Mouse (Mus musculus) midbrain, embryonic 14.5 days (tissue): ENCODE results near the gene Olfr875. TPM values are rescaled to one million over a fixed set of nuclear protein-coding genes. Genes with fewer than 3 reads are reported as not detected.

Source experiments
- ATAC-seq: fragments of 200-750 bp; cut with Nextera tagmentation; 2 replicates; pipeline ENCODE4 v1.8.0; 2017; ENCODE audit warnings: moderate number of reproducible peaks, moderate library complexity; ENCODE audit not compliant: low FRiP score, low TSS enrichment
- DNase-seq: peaks from one replicate; pipeline ENCODE4 v3.0.0-alpha.2; 2015
- H3K27ac ChIP-seq: fragments of 300-500 bp; sonication (generic); replicated peaks from 2 replicates; pipeline ENCODE4 v1.5.1; 2014; ENCODE audit warnings: mild to moderate bottlenecking, low read depth, low read length, moderate library complexity
- H3K27me3 ChIP-seq: fragments of 300-500 bp; sonication (generic); 2 replicates; pipeline ENCODE4 v1.6.1; 2014; ENCODE audit warnings: low read length, control low read depth, mixed read lengths; ENCODE audit not compliant: control insufficient read depth, insufficient read depth
- H3K36me3 ChIP-seq: fragments of 300-500 bp; sonication (generic); 2 replicates; pipeline ENCODE4 v1.6.1; 2014; ENCODE audit warnings: low read length, control low read depth; ENCODE audit not compliant: control insufficient read depth, insufficient read depth
- H3K4me1 ChIP-seq: fragments of 300-500 bp; sonication (generic); 2 replicates; pipeline ENCODE4 v1.6.1; 2014; ENCODE audit warnings: mild to moderate bottlenecking, antibody characterized with exemption, low read length, control low read depth; ENCODE audit not compliant: control insufficient read depth, insufficient read depth
- H3K4me2 ChIP-seq: fragments of 300-500 bp; sonication (generic); 2 replicates; pipeline ENCODE4 v1.6.1; 2014; ENCODE audit warnings: mild to moderate bottlenecking, low read length, moderate library complexity
- H3K4me3 ChIP-seq: fragments of 300-500 bp; sonication (generic); replicated peaks from 2 replicates; pipeline ENCODE4 v1.5.1; 2014; ENCODE audit warnings: low read depth, low read length
- H3K9ac ChIP-seq: fragments of 300-500 bp; sonication (generic); replicated peaks from 2 replicates; pipeline ENCODE4 v1.6.1; 2014; ENCODE audit warnings: mild to moderate bottlenecking, low read length, moderate library complexity
- H3K9me3 ChIP-seq: fragments of 300-500 bp; sonication (generic); 2 replicates; pipeline ENCODE4 v1.6.1; 2016; ENCODE audit warnings: low read length, control low read depth, mixed read lengths; ENCODE audit not compliant: control insufficient read depth
- WGBS: fragments of 180-500 bp; shearing (Covaris S2); extraction: QIAGEN DNeasy Blood & Tissue Kit; methylation state at CpG from one replicate; pipeline ENCODE4 v1.1.7; 2014; 5-methylcytosine and 5-hydroxymethylcytosine counted together
- polyA plus RNA-seq: library from polyadenylated mRNA; unstranded; fragments of >200 nt; fragmentation: Nextera tagmentation; extraction: Ambion mirVana; gene quantifications from 2 replicates; pipeline ENCODE4 v1.2.1, GENCODE M21; 2014

Gene Olfr875
- not detected in 2 replicates for polyA plus RNA-seq

DNA sequence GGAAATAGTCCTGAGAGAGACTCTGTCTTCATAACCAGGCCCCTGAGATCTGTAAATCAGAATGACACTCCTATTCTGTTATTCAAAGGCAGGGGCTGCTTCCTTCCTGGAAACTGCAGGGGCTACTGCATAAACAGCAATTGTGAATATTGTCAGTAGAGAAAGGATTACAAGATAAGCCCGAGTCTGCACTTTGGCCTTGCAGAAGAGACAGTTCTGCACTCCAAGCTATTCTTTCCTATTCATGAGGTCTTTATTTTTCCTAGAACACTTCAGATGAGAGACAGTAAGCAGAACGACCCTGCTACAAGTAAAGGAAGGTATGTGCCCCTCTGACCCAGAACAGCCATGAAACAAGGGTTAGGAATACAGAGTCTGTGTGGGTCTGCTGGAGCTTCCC is at the start of gene Olfr875:
Olfr875 (plus strand) TSS at position 99 of the 400 bp plus-strand sequence.
- 11% methylated on average over 2 of the region's 2 CpGs for WGBS
- no peak for DNase-seq

DNA sequence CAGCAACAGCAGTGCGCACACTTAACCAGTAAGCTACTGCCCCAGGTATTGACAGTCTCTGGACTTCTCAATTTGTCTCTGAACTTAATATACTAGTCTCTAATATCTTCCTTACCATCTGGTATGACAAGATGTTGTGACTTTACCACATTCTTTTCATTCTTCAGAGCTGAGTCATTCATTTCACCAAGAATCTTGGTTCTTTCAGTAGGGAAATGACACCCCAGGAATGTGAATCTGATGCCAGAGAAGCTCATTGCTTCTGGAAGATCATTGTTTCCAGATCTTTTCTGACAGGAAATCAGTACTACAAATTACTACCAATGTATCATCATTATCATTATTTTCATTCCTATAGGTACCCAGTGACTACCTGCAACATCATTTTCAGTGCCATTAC is 37.3 kb upstream of the Olfr875 start:
- Histone ChIP-seq H3K4me2 (no peak overlapping the region), H3K4me1 (no peaks in the 10 kb centered on the region), H3K9ac (no peak overlapping the region), H3K4me3 (no peak overlapping the region), H3K27me3 (no peaks in the 10 kb centered on the region), H3K36me3 (no peaks in the 10 kb centered on the region), H3K27ac (no peak overlapping the region), H3K9me3 (no peaks in the 10 kb centered on the region)
- WGBS: 100% methylated on average over 1 of the region's 1 CpGs
- ATAC-seq (no peak), DNase-seq (no peak)

More for the DNA sequence above, at the start of gene Olfr875:
- Histone ChIP-seq H3K27ac (no peak within 1 kb of the TSS), H3K4me2 (no peak within 1 kb of the TSS), H3K9me3 (no peaks in the 10 kb centered on the region), H3K36me3 (no peaks in the 10 kb centered on the region), H3K9ac (no peak within 1 kb of the TSS), H3K4me3 (no peak within 1 kb of the TSS), H3K27me3 (no peaks in the 10 kb centered on the region), H3K4me1 (no peaks in the 10 kb centered on the region)
- ATAC-seq: no peak

DNA sequence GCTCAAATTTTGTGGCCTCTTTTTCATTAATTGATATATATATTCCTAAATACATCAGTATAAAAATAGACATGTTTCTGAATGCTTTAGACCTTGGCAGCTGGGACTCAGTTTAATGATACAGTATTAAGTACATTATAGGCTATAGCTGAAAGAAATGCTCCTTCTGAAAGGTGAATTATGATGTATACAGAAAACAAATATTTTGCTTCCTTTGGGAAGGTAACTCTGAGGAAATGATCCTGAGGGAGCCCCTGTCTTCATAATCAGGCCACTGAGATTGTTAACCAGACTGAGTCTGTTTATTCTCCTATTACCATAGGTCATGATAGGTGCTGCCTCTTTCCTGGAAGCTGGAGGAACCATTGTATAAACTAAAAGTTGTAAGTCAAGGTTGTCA is 26.9 kb upstream of the Olfr875 start, which contains the start of gene Olfr874:
Olfr874 (plus strand) TSS at position 301 of the 400 bp plus-strand sequence.
- no peak within 1 kb of the TSS for H3K27ac ChIP-seq
- H3K36me3 ChIP-seq: no peaks in the 10 kb centered on the region
- H3K4me2 ChIP-seq: no peak within 1 kb of the TSS
- no peak within 1 kb of the TSS for H3K9ac ChIP-seq
- ATAC-seq (no peak), DNase-seq (no peak)
- no peaks in the 10 kb centered on the region for H3K4me1 ChIP-seq
- no peak within 1 kb of the TSS for H3K4me3 ChIP-seq
- H3K27me3 ChIP-seq: no peaks in the 10 kb centered on the region
- no peaks in the 10 kb centered on the region for H3K9me3 ChIP-seq

DNA sequence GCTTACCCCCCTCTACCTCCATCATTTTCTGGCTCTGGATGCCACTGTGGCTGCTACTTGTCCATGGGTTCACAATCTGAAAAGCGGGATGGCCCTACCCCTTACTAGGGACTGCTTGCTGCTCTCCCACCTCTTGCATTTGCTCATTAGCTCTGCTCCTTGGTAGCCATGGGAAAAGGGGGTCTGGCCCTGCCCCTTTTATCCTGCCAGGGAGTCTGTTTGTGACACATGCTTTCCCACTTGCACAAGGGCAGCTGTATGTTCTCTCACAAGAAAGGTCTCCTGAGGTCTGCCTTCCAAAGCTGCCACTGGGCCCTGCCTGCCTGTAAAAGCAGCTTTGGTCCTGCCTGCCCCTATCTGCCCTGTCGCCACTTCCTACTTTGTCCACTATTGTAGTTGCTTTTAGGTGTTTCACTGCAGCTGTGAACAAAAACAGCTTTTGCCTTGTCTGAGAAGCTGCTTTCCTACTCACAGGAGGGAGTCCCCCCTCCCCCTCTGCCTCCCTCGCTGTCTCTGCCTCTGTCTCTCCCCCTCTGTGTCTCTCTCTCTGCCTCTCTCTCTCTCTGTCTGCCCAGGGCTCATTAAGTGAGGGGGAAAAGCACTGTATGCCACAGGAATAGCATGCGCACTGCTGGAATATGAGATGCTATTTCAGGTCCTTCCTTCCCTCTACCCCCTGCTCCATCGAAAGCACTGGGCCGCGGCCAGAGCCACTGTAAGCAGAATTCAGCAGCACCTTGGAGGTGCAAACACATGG is 21.2 kb upstream of the Olfr875 start:
- no peak overlapping the region for H3K4me3 ChIP-seq
- no peaks in the 10 kb centered on the region for H3K36me3 ChIP-seq
- no peak overlapping the region for H3K9ac ChIP-seq
- no peaks in the 10 kb centered on the region for H3K9me3 ChIP-seq
- peak; percentile 42 for DNase-seq
- H3K27me3 ChIP-seq: no peaks in the 10 kb centered on the region
- peak overlapping the region; percentile 8 for H3K27ac ChIP-seq
- H3K4me1 ChIP-seq: peaks cover 9% of the 10 kb centered on the region; the same call in 1 of the 2 replicates
- no peak overlapping the region for H3K4me2 ChIP-seq
- 31% methylated on average over 7 of the region's 7 CpGs for WGBS
- ATAC-seq: peak; percentile 69

DNA sequence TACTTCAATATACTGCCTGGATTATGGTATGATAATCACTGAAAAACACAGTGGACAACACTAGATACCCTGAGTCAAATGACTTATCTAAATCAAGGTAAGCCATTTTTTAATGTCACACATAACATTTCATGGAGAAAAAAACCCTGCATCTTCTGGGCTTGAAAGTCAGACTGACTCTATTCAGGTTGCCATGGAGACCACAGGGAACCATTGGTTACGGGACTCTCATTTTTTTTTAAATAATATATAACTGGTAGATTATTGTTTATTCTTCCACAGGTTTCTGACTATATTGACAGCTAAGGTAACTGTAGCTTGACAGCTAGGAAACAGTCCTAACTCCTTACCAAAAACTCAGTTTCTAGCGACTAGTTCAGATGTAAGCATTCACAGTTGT is 20.2 kb upstream of the Olfr875 start:
- DNase-seq (peak; percentile 65), ATAC-seq (no peak)
- no peaks in the 10 kb centered on the region for H3K27me3 ChIP-seq
- H3K36me3 ChIP-seq: no peaks in the 10 kb centered on the region
- H3K4me2 ChIP-seq: no peak overlapping the region
- 53% methylated on average over 2 of the region's 2 CpGs for WGBS
- no peak overlapping the region for H3K9ac ChIP-seq
- H3K4me3 ChIP-seq: no peak overlapping the region
- H3K9me3 ChIP-seq: no peaks in the 10 kb centered on the region
- H3K4me1 ChIP-seq: peaks cover 9% of the 10 kb centered on the region; the same call in 1 of the 2 replicates
- no peak overlapping the region for H3K27ac ChIP-seq

DNA sequence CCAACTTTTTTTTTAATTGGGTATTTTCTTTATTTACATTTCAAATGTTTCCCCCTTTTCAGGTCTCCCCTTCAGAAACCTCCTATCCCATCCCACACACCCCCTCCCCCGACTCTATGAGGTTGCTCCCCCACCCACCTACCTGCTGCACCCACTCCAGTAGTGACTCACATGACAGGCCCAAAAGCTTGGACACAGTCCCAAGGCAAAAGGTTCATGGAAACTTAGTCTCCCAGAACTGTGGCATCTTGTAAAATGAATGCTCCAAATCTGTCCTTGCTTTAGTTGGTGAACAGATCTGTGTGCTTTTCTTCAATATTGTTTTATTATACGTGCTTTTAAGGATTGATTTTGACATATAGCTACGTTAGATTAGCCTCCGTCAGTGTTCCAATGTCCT is 19.7 kb upstream of the Olfr875 start:
- WGBS: 73% methylated on average over 4 of the region's 4 CpGs
- no peak overlapping the region for H3K9ac ChIP-seq
- no peaks in the 10 kb centered on the region for H3K36me3 ChIP-seq
- no peak overlapping the region for H3K27ac ChIP-seq
- no peaks in the 10 kb centered on the region for H3K9me3 ChIP-seq
- no peaks in the 10 kb centered on the region for H3K27me3 ChIP-seq
- no peak overlapping the region for H3K4me2 ChIP-seq
- no peak for ATAC-seq
- no peak for DNase-seq
- no peak overlapping the region for H3K4me3 ChIP-seq
- H3K4me1 ChIP-seq: peaks cover 9% of the 10 kb centered on the region; the same call in 1 of the 2 replicates

DNA sequence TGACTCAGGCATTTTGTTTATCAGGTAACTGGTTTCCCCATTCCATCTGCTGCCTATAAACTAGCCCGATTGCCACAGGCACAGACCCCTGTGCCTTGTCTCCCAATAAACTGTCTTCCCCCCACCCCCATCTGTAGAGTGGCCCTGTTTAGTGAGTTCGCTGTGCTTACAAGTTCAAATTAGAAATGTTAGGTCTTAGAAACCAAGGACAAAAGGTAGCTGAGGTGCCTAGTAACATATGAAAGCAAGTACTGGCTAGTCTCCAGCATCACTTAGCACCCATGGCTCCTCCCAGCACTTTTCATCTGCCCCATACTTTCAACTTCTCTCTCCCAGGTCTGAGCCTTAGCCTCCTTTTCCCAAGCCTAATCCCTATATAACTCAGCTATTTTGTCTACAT is 9.9 kb upstream of the Olfr875 start:
- no peaks in the 10 kb centered on the region for H3K9me3 ChIP-seq
- H3K4me2 ChIP-seq: no peak overlapping the region
- H3K27me3 ChIP-seq: no peaks in the 10 kb centered on the region
- no peak overlapping the region for H3K9ac ChIP-seq
- no peaks in the 10 kb centered on the region for H3K36me3 ChIP-seq
- DNase-seq (no peak), ATAC-seq (no peak)
- H3K4me1 ChIP-seq: no peaks in the 10 kb centered on the region
- WGBS: 87% methylated on average over 2 of the region's 2 CpGs
- H3K27ac ChIP-seq: no peak overlapping the region
- no peak overlapping the region for H3K4me3 ChIP-seq

DNA sequence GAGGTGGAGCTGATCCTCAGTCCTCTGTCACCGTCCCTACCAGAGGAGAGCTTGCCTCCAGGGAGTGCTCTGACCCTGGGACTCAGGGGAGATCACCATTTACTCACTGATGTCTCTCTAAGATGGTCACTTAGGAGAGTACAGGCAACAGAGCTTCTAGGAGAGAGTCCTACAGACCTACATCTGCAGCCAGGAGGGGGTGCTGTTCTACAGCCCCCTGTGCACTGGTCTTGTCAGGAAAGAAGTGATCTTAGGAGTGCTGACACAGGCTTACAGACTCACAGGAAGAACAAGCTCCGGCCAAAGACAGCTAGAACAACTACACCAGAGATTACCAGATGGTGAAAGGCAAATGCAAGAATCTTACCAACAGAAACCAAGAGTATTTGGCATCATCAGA is 9.1 kb upstream of the Olfr875 start:
- no peak overlapping the region for H3K4me3 ChIP-seq
- 55% methylated on average over 2 of the region's 2 CpGs for WGBS
- no peak for ATAC-seq
- no peaks in the 10 kb centered on the region for H3K27me3 ChIP-seq
- no peaks in the 10 kb centered on the region for H3K4me1 ChIP-seq
- H3K9me3 ChIP-seq: no peaks in the 10 kb centered on the region
- no peaks in the 10 kb centered on the region for H3K36me3 ChIP-seq
- no peak overlapping the region for H3K4me2 ChIP-seq
- no peak overlapping the region for H3K9ac ChIP-seq
- no peak overlapping the region for H3K27ac ChIP-seq
- no peak for DNase-seq

DNA sequence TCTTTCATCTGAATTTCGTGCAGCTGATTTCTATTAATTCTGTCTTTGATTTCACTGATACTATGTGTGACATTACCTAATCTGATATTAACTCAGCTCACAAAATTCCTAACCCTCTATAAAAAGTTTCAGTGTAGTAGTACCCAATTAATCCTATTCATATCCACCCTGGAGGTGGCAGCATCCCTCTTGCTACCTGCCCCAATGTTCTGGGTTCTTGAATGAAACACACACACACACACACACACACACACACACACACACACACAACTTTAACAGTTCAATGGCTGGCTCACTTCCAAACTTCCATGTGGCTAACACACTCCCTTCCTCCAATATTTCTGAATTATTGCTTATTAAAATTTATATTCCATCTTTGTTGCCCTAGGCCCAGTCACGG is 996 bp upstream of the Olfr875 start:
- H3K4me1 ChIP-seq: no peaks in the 10 kb centered on the region
- H3K4me2 ChIP-seq: no peak overlapping the region
- H3K9me3 ChIP-seq: no peaks in the 10 kb centered on the region
- no peak for DNase-seq
- H3K4me3 ChIP-seq: no peak overlapping the region
- ATAC-seq: no peak
- H3K27me3 ChIP-seq: no peaks in the 10 kb centered on the region
- H3K9ac ChIP-seq: no peak overlapping the region
- no peak overlapping the region for H3K27ac ChIP-seq
- WGBS: 73% methylated on average over 2 of the region's 2 CpGs
- H3K36me3 ChIP-seq: no peaks in the 10 kb centered on the region
